Mouse (Mus musculus): ENCODE measurements around the gene Akr1c14. TPM values are rescaled to one million over a fixed set of nuclear protein-coding genes. Genes with fewer than 3 reads are reported as not detected.
"Not testable (repeated sequence)": the region's sequence is repeated elsewhere in the genome, so short reads cannot be mapped to it uniquely, and the experiment has no call there.

Akr1c14 gene
- 0.52 and 1.1 TPM in 2 replicates for polyA plus RNA-seq (2015; fragmentation: Nextera tagmentation; extraction: Ambion mirVana)

DNA sequence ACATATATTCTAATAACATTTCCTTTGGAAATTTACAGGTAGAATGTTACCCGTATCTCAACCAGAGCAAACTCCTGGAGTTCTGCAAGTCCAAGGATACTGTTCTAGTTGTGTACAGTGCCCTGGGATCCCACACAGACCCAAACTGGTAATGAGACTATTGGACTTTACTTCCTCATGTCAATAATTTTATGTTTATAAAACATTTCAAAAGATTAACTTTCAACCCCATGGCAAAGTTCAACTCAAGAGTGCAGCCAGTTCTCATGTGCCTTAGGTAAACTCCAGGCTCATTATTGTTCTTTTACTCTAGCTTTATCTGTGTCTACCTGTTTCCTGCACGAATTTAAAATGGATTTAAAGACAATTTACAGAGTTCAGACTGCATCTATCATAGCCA, at the start of gene Akr1c14:
Akr1c14 (plus strand) TSS at position 293 of the 400 bp plus-strand sequence.
- ATAC-seq (replicated peaks), result no peak
- H3K4me1 ChIP-seq, result no peaks in the 10 kb centered on the region
- H3K4me2 ChIP-seq, result no peak within 1 kb of the TSS
- H3K9ac ChIP-seq, result no peak within 1 kb of the TSS
- 67% methylated on average over 2 of the region's 2 CpGs for WGBS
- H3K27me3 ChIP-seq (replicated peaks), result no peaks in the 10 kb centered on the region
- no peak within 1 kb of the TSS for H3K4me3 ChIP-seq
- H3K27ac ChIP-seq, result no peak within 1 kb of the TSS
- H3K9me3 ChIP-seq, result no peaks in the 10 kb centered on the region
- no peaks in the 10 kb centered on the region for H3K36me3 ChIP-seq (replicated peaks)

DNA sequence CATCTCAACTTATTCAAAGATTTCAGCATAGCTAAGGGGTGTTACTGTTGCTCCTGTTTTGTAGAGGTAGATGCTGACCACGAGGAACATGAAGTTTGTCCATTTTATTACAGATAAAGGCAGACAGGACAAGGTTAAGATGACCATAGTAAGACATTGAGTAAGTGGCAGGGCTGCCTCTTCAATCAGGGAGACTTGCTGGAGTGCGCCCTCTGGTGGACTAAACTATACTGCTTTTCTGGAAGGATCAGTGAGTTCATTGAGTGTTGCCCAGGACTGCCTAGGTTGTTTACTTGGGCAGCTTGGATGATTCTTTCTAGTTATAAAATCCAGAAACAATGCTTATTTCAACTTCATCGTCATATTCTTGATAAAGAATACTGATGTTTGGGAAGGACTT, 47.1 kb upstream of the Akr1c14 start:
- no peak overlapping the region for H3K27ac ChIP-seq
- H3K9ac ChIP-seq, result no peak overlapping the region
- no peaks in the 10 kb centered on the region for H3K9me3 ChIP-seq
- no peaks in the 10 kb centered on the region for H3K36me3 ChIP-seq (replicated peaks)
- 0 out of 2 replicates have a peak, but pooled peaks have one; percentile 63 for ATAC-seq (replicated peaks)
- no peak overlapping the region for H3K4me3 ChIP-seq
- no peaks in the 10 kb centered on the region for H3K27me3 ChIP-seq (replicated peaks)
- 12% methylated on average over 3 of the region's 3 CpGs for WGBS
- H3K4me2 ChIP-seq, result no peak overlapping the region
- H3K4me1 ChIP-seq, result no peaks in the 10 kb centered on the region

DNA sequence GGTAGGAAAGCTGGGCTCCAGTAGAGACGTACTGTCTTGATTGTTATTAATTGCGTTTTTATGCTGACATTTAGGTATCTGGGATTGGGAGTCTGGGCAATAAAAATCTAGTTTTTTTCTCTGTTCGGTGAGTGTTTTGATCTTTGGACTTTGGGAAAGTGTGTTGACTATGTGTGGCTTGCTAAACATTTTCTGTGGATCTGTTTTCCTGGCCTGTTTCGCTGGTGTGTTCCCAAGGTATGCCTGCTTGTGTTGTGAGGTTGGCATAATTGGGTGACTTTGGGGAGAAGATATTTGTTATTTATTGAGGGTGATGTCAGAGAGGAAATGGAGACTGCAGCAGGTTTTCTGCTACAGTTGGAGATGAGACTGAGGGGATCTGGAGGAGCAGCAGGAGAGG, 38.0 kb upstream of the Akr1c14 start:
- 90% methylated on average over 4 of the region's 4 CpGs for WGBS
- Histone ChIP-seq H3K9ac (no peak overlapping the region), H3K27me3 (replicated peaks) (no peaks in the 10 kb centered on the region), H3K9me3 (no peaks in the 10 kb centered on the region), H3K4me3 (no peak overlapping the region), H3K27ac (no peak overlapping the region), H3K4me1 (no peaks in the 10 kb centered on the region), H3K36me3 (replicated peaks) (no peaks in the 10 kb centered on the region), H3K4me2 (no peak overlapping the region)
- ATAC-seq (replicated peaks), result no peak

DNA sequence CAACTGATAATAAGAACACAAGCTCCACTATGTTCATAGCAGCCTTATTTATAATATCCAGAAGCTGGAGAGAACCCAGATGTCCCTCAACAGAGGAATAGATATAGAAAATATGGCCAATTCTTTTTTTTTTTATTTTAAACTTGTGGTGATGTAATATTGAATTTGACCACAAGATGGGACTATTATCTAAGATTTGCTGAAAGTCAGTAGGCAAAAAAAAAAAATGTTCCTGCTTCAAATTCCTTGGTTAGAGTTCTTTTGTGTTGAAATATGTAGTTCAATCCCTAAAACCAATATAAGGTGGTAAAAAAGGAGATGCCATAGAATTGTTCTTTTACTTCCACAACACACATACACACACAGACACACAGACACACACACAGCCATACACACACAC, 35.0 kb upstream of the Akr1c14 start:
- Histone ChIP-seq H3K4me3 (no peak overlapping the region), H3K9me3 (no peaks in the 10 kb centered on the region), H3K36me3 (replicated peaks) (no peaks in the 10 kb centered on the region), H3K27ac (no peak overlapping the region), H3K27me3 (replicated peaks) (no peaks in the 10 kb centered on the region), H3K9ac (no peak overlapping the region), H3K4me1 (no peaks in the 10 kb centered on the region), H3K4me2 (no peak overlapping the region)
- ATAC-seq (replicated peaks), result no peak

DNA sequence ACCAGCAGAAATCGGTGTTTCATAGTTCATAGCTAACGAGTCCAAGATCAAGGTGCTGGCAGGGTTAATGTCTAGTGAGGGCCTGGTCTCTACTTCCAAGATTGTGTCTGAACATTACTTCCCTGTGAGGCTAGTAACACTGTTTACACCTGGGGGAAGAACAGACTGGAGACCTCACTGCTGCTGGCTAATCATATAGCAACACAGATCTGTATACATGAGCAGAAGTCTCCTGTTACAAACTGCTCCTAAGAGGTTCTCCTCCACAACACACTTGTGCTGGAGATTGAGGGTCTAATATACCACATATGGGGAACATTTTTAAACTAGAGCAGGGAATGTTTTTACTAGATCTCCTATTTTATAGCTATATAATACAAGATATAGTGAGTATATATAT, 18.9 kb upstream of the Akr1c14 start:
- H3K4me1 ChIP-seq, result no peaks in the 10 kb centered on the region
- 92% methylated on average over 2 of the region's 2 CpGs for WGBS
- H3K36me3 ChIP-seq (replicated peaks), result no peaks in the 10 kb centered on the region
- no peak overlapping the region for H3K4me3 ChIP-seq
- no peak for ATAC-seq (replicated peaks)
- no peak overlapping the region for H3K4me2 ChIP-seq
- H3K27me3 ChIP-seq (replicated peaks), result no peaks in the 10 kb centered on the region
- H3K9ac ChIP-seq, result no peak overlapping the region
- H3K27ac ChIP-seq, result no peak overlapping the region
- H3K9me3 ChIP-seq, result no peaks in the 10 kb centered on the region

DNA sequence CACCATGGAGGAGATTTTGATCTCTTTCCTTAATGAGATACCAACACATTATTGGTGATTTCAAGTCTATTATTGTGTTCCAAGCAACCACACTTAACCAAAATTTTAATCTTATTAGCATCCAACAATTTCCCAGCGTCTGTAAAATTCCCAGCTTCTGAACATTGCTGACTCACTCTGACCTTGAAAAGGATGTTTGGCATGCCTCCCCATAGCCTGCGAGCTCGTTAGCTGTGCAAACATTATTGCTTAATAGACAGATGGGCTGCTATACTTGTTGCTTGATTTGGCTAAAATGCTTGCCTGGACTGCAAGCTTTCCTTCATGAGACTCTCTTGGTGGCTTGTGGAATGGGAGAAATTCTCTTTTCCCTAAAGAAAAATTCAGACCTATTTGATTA, 16.3 kb upstream of the Akr1c14 start:
- no peaks in the 10 kb centered on the region for H3K36me3 ChIP-seq (replicated peaks)
- ATAC-seq (replicated peaks), result no peak
- no peak overlapping the region for H3K4me2 ChIP-seq
- WGBS, result 59% methylated on average over 3 of the region's 3 CpGs
- no peaks in the 10 kb centered on the region for H3K4me1 ChIP-seq
- no peaks in the 10 kb centered on the region for H3K9me3 ChIP-seq
- no peak overlapping the region for H3K9ac ChIP-seq
- no peak overlapping the region for H3K4me3 ChIP-seq
- no peaks in the 10 kb centered on the region for H3K27me3 ChIP-seq (replicated peaks)
- no peak overlapping the region for H3K27ac ChIP-seq

DNA sequence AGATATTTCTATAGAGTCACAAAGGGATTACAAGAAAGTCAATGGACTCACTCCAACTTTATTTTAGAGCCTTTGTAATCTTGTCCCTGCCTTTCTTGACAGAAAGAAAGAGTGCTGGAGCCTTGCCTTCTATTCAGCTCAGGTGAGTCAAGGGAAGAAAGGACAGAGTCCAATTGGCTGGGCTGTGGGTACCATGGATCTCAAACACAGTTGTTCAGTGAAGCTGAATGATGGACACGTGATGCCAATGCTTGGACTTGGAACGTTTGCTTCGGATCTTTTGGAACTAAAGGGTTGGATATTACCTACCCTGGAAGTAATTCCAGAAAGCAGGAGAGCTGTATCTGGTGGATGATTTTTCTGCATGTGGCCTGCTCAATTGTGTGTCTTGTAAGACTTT, 13.8 kb upstream of the Akr1c14 start:
- Histone ChIP-seq H3K4me2 (no peak overlapping the region), H3K36me3 (replicated peaks) (no peaks in the 10 kb centered on the region), H3K27me3 (replicated peaks) (no peaks in the 10 kb centered on the region), H3K4me3 (no peak overlapping the region), H3K4me1 (no peaks in the 10 kb centered on the region), H3K9me3 (no peaks in the 10 kb centered on the region), H3K9ac (no peak overlapping the region), H3K27ac (no peak overlapping the region)
- ATAC-seq (replicated peaks), result no peak
- 93% methylated on average over 3 of the region's 3 CpGs for WGBS

DNA sequence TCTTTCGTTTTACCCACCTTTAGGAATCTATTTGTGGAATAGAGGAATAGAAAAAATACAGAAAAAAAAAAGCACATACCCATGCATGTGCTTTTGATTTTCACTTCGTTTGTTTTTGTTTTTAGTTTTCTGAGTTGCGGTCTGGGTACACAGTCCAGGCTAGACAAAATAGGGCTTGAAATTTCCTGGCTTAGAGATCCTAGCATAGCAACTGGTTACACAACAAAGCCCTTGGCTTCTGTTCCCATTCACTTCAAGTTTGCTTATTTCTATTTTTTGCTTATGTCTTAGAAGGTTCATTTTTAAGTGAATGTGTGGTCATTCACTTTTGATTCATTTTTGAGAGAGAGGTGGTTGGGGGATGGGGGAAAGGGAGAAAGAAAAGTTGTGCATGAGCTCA, 2.7 kb upstream of the Akr1c14 start:
- ATAC-seq (replicated peaks), result no peak
- 75% methylated on average over 3 of the region's 3 CpGs for WGBS
- Histone ChIP-seq H3K27me3 (replicated peaks) (no peaks in the 10 kb centered on the region), H3K4me2 (no peak overlapping the region), H3K36me3 (replicated peaks) (no peaks in the 10 kb centered on the region), H3K4me3 (no peak overlapping the region), H3K9ac (no peak overlapping the region), H3K9me3 (no peaks in the 10 kb centered on the region), H3K27ac (no peak overlapping the region), H3K4me1 (no peaks in the 10 kb centered on the region)

DNA sequence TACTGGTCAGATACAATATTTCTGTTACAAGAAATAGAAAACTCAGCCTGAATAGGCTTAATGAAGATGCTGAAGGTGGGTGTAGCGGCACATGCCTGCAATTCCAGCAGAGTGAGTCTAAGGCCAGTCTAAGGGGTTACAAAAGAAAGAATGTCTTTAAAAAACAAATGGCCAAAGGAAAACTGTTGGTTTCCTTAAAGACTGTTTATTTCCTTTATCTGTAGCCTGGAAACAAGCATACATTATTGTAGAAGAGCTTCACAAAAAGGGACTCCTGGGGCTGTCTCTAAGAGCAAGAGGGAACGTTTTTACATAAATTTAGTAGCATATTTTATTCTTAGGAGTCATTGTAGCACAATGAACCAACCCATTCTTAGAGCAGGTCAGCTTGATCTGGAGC, 2.0 kb upstream of the Akr1c14 start:
- no peaks in the 10 kb centered on the region for H3K36me3 ChIP-seq (replicated peaks)
- H3K27ac ChIP-seq, result no peak overlapping the region
- H3K27me3 ChIP-seq (replicated peaks), result no peaks in the 10 kb centered on the region
- H3K4me3 ChIP-seq, result no peak overlapping the region
- ATAC-seq (replicated peaks), result no peak
- H3K4me1 ChIP-seq, result no peaks in the 10 kb centered on the region
- no peak overlapping the region for H3K9ac ChIP-seq
- H3K9me3 ChIP-seq, result no peaks in the 10 kb centered on the region
- no peak overlapping the region for H3K4me2 ChIP-seq
- WGBS, result 28% methylated on average over 2 of the region's 2 CpGs

DNA sequence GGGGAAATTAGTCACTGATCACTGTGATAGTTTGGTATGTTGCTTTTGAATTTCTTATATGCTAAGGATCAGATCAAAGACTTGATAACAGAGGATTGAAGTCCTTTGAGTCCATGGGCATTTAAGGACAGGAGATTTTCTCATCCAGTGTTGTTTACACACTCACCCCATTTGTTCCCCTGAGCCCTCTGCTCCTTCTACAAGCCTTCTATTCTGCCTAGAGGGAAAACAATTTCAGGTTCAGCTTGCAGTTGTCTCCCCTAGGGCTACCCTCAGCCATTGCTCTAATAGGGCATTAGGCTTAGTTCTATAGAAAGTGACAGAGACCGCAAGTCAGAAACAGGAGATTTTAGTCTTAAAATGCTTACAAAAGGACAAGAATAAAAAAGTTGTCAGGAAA, 585 bp upstream of the Akr1c14 start:
- H3K27me3 ChIP-seq (replicated peaks), result no peaks in the 10 kb centered on the region
- H3K27ac ChIP-seq, result no peak overlapping the region
- 93% methylated on average over 1 of the region's 1 CpGs for WGBS
- H3K9me3 ChIP-seq, result no peaks in the 10 kb centered on the region
- no peaks in the 10 kb centered on the region for H3K4me1 ChIP-seq
- H3K36me3 ChIP-seq (replicated peaks), result no peaks in the 10 kb centered on the region
- H3K4me2 ChIP-seq, result no peak overlapping the region
- no peak overlapping the region for H3K4me3 ChIP-seq
- no peak overlapping the region for H3K9ac ChIP-seq
- no peak for ATAC-seq (replicated peaks)

DNA sequence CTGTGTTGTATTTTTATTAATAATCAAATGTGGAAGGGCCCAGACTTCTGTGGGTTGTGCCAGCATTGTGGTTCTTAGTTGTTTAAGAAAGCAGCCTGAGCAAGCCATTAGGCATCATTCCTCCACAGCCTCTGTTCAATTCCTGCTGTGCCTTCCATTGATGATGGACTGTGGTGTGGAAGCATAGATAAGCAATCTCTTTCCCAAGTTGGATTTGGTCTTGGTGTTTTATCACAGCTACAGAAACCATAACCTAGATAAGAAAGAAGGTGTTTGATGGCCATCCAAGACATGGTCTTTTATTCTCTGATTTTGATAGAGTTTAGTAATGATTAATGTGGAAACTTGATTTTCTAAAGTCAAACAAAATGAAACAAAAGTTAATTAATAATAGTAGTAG, 844 bp downstream of the Akr1c14 start:
- no peak overlapping the region for H3K4me2 ChIP-seq
- H3K4me3 ChIP-seq, result no peak overlapping the region
- ATAC-seq (replicated peaks), result no peak
- no peak overlapping the region for H3K27ac ChIP-seq
- no peaks in the 10 kb centered on the region for H3K9me3 ChIP-seq
- H3K36me3 ChIP-seq (replicated peaks), result no peaks in the 10 kb centered on the region
- H3K4me1 ChIP-seq, result no peaks in the 10 kb centered on the region
- no peaks in the 10 kb centered on the region for H3K27me3 ChIP-seq (replicated peaks)
- no peak overlapping the region for H3K9ac ChIP-seq

DNA sequence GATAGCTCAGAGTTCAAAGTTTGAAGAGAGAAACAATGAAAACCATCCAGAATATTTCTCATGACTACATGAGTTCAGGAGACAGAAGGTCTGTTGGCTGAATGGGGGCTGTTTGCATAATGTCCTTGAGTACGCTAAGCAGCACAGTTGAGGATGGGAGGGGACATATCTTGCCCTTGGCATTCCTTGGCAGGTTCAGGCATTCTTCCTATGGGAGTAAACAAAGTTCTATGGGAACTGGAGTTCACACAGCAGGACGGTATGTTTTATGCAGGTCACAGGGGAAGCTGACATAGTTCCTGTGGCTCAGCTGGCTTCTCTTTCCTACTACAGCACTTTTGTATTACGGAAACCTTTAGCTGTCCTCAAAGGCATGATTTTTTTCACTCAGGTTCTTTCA, 6.6 kb downstream of the Akr1c14 start:
- Histone ChIP-seq H3K36me3 (replicated peaks) (no peaks in the 10 kb centered on the region), H3K4me1 (no peaks in the 10 kb centered on the region), H3K4me2 (no peak overlapping the region), H3K9me3 (no peaks in the 10 kb centered on the region), H3K27me3 (replicated peaks) (no peaks in the 10 kb centered on the region), H3K9ac (no peak overlapping the region), H3K4me3 (no peak overlapping the region), H3K27ac (no peak overlapping the region)
- 84% methylated on average over 3 of the region's 3 CpGs for whole genome bisulfite sequencing
- ATAC-seq (replicated peaks), result no peak

DNA sequence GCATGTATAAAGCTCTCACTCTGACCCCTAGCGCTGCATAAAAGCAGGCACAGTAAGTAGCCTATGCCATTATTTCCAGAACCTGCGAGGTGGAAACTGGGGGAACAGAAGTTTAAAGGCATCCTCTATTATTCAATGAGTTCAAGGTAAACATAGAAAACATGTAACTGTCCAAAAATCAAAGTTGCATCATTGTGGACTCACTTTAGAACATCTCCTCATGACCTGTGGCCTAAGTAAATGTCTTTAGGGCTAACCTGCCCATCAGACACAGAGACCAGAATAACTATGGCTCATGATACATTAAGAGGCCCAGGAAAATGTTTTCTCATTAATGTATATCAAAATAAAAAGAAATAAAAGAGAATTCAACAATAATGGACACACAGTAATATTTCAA, 7.4 kb downstream of the Akr1c14 start:
- Histone ChIP-seq H3K4me3 (no peak overlapping the region), H3K36me3 (replicated peaks) (no peaks in the 10 kb centered on the region), H3K4me2 (no peak overlapping the region), H3K9ac (no peak overlapping the region), H3K27ac (no peak overlapping the region), H3K4me1 (no peaks in the 10 kb centered on the region), H3K27me3 (replicated peaks) (no peaks in the 10 kb centered on the region), H3K9me3 (no peaks in the 10 kb centered on the region)
- 86% methylated on average over 2 of the region's 2 CpGs for WGBS
- no peak for ATAC-seq (replicated peaks)

DNA sequence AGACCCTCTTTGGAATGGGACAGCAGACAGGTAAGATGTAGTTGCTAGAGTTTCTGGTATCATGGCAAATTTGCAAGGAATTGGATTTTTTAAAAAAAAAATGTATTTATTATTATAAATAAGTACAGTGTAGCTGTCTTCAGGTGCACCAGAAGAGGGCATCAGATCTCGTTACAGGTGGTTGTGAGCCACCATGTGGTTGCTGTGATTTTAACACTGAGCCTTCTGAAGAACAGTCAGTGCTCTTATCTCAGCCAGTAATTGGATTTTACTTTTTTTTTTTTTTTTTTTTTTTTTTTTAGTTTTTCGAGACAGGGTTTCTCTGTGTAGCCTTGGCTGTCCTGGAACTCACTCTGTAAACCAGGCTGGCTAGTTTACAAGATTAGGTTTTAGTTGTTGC, 9.4 kb downstream of the Akr1c14 start:
- not testable (repeated sequence) for H3K27me3 ChIP-seq (replicated peaks); H3K36me3 ChIP-seq (replicated peaks); H3K4me3 ChIP-seq; ATAC-seq (replicated peaks); H3K9ac ChIP-seq; H3K4me2 ChIP-seq; H3K9me3 ChIP-seq; H3K4me1 ChIP-seq; H3K27ac ChIP-seq
- WGBS, result 90% methylated on average over 2 of the region's 2 CpGs
